Mouse (Mus musculus) hindbrain, embryonic 10.5 days (tissue): ENCODE measurements around the gene Blnk. TPM values are rescaled to one million over a fixed set of nuclear protein-coding genes. Genes with fewer than 3 reads are reported as not detected.

Source experiments
- DNase-seq: peaks from one replicate; pipeline ENCODE4 v3.0.0-alpha.2; 2017; ENCODE audit warnings: low spot score
- H3K27ac ChIP-seq: fragments of 300-500 bp; sonication (generic); 2 replicates; pipeline ENCODE4 v1.5.1; 2016; ENCODE audit warnings: mild to moderate bottlenecking, moderate library complexity
- H3K27me3 ChIP-seq: fragments of 300-500 bp; sonication (generic); 2 replicates; pipeline ENCODE4 v1.6.1; 2016; ENCODE audit warnings: mild to moderate bottlenecking; ENCODE audit not compliant: poor library complexity, insufficient read depth, severe bottlenecking
- H3K36me3 ChIP-seq: fragments of 300-500 bp; sonication (generic); 2 replicates; pipeline ENCODE4 v1.6.1; 2016; ENCODE audit warnings: mild to moderate bottlenecking, moderate library complexity
- H3K4me1 ChIP-seq: fragments of 300-500 bp; sonication (generic); replicated peaks from 2 replicates; pipeline ENCODE4 v1.6.1; 2016; ENCODE audit warnings: mild to moderate bottlenecking
- H3K4me3 ChIP-seq: fragments of 300-500 bp; sonication (generic); 2 replicates; pipeline ENCODE4 v1.5.1; 2016; ENCODE audit warnings: mild to moderate bottlenecking, moderate library complexity
- H3K9me3 ChIP-seq: fragments of 300-500 bp; sonication (generic); 2 replicates; pipeline ENCODE4 v1.6.1; 2016; ENCODE audit warnings: mild to moderate bottlenecking, moderate library complexity
- WGBS: fragments of 180-500 bp; shearing (Covaris S2); methylation state at CpG from one replicate; pipeline ENCODE4 v1.1.7; 2016; 5-methylcytosine and 5-hydroxymethylcytosine counted together
- polyA plus RNA-seq: library from polyadenylated mRNA; unstranded; fragments of >200 nt; fragmentation: Nextera tagmentation; extraction: Ambion mirVana; gene quantifications from 2 replicates; pipeline ENCODE4 v1.2.1, GENCODE M21; 2016

The Blnk gene
- polyA plus RNA-seq, 1 experiment from 2014 or later, result 0.35 TPM

DNA sequence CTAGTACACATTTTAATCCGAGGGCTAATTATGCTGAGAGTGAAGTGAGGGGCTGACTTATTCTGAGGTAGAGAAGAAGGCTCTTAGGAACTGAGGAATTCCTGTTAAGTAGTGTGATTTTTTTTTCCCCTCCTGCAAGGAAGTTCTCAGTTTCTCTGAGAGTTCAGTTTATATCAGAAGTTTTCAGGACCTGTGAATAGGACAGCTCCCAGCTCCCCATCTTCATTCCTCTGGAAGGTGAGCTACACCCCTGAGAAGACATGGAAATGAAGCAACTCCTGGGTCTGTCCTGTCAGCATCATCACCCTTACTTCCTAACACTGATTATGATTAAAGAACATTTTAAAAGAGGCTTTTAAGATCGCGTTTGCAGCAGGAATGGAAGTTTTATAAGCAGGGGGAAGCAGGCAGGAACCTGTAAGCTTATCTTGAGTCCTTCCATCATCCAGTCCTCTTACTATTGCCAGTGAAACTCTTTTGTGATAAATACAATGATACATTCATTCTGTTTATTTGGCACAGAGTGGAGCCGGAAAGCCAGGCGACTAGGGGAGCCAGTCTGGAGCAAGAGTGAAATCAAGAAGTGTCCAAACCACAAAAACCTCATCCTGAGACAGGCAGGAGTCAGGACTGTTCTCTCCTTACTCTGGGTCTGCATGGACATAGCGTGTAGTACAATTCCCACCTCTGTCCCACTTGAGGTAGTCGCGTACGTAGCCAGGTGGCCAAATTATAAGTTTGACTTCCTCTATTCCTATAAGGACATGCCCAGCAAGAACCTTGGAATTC is 62.6 kb downstream of the Blnk start:
- 69% methylated on average over 9 of the region's 9 CpGs for WGBS
- Histone ChIP-seq H3K27me3 (no peaks in the 10 kb centered on the region), H3K27ac (no peak overlapping the region), H3K4me1 (peaks cover 5% of the 10 kb centered on the region), H3K4me3 (no peak overlapping the region), H3K9me3 (no peaks in the 10 kb centered on the region), H3K36me3 (no peaks in the 10 kb centered on the region)
- DNase-seq, result no peak

DNA sequence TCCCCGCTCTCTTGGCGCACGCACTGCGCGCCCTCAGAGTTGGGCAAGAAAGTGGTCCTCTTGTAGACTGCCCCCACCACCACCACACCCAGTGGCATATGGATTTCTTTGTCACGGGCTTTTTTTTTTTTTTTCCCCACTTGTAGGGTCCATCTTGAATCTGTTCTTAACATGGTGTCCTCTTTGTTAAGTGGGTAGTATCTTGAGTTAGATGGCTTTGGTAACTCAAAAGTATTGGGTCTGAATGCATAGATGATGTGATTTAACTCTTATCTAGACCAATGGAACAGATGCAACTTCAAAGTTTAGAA is 99.0 kb downstream of the Blnk start:
- WGBS, result 2% methylated on average over 6 of the region's 6 CpGs
- DNase-seq, result no peak
- peak overlapping the region; percentile 85 for H3K4me3 ChIP-seq
- H3K36me3 ChIP-seq, result peaks cover 23% of the 10 kb centered on the region
- peaks cover 5% of the 10 kb centered on the region; the same call in 1 of the 2 replicates for H3K9me3 ChIP-seq
- H3K4me1 ChIP-seq, result peaks cover 9% of the 10 kb centered on the region; the same call in 1 of the 2 replicates
- peaks cover 34% of the 10 kb centered on the region for H3K27me3 ChIP-seq
- peak overlapping the region; percentile 99 for H3K27ac ChIP-seq

DNA sequence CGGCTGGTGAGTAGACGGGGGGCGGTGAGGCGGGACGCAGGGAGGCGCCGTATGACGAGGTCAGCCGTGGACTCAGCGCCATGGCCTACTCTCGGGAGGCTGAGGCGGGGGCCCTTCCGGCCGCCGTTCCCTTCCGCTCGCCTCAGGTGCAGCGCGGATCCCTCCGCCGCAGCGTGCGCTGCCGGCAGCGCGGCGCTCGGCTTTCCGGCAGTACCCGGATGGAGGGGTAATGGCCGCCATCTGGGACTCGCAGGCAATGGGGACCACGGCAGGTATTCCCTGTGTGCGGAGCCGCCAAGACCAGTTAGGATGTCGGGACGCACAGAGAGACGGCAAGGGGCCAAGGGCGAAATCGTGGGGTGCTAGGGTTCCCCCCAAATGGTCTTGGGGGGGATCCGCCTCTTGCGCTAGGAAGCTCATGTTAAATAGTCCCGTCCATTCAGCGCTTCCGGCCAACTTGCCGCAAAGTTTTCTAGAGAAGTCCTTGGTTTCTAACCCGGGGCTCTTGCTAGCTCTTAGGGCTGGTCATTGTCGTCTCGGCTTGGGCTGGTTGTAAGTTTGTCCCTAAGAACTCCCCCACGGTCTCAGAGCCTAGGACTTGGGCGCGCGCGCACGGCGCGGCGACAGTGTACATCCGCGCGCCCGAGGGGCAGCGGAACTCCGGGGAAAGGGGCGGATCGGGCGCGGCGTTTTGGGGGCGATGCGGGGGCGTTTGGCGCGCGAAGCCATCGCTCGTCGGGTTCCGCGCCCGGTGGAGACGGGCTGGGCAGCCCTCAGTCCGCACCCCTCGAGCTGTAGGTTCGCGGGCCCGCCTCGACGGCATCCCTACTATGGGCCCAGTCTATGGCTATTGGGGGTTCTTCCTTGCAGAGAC is 99.6 kb downstream of the Blnk start, which contains the start of gene Zfp518a:
Zfp518a (plus strand) TSS at position 187 of the 874 bp plus-strand sequence.
- under 1% methylated on average over 89 of the region's 89 CpGs for WGBS
- Histone ChIP-seq H3K27me3 (peaks cover 38% of the 10 kb centered on the region), H3K4me1 (peaks cover 9% of the 10 kb centered on the region; the same call in 1 of the 2 replicates), H3K9me3 (peaks cover 5% of the 10 kb centered on the region; the same call in 1 of the 2 replicates), H3K27ac (peak within 1 kb of the TSS; percentile 99), H3K36me3 (peaks cover 23% of the 10 kb centered on the region), H3K4me3 (peak within 1 kb of the TSS; percentile 85)
- DNase-seq, result peak; percentile 93

DNA sequence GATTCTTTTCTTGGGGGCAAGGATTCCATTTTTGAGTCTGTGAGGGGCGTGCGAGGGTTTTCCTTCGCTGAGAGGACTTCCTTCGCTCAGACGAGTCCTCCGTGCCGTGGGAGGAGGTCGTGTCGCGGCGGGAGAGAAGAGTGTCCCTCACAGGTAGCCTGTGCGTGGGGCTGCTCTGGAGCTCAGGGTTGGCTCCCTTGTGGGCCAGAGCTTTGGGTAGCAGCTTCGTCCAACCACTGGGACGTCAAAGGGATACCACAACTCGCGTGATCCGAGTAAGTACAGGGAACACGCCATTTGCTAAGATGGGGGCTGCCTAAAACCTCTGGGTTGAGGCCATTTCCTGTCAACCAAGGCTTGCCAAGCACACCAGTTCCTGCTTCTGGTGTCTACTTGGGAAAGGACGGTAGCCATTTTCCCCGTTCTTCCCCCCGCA is 100.2 kb downstream of the Blnk start:
- Histone ChIP-seq H3K27me3 (peaks cover 45% of the 10 kb centered on the region), H3K4me3 (peak overlapping the region; percentile 85), H3K36me3 (peaks cover 18% of the 10 kb centered on the region), H3K9me3 (peaks cover 5% of the 10 kb centered on the region; the same call in 1 of the 2 replicates), H3K27ac (peak overlapping the region; percentile 99), H3K4me1 (peaks cover 9% of the 10 kb centered on the region; the same call in 1 of the 2 replicates)
- WGBS, result 41% methylated on average over 21 of the region's 21 CpGs
- no peak for DNase-seq

DNA sequence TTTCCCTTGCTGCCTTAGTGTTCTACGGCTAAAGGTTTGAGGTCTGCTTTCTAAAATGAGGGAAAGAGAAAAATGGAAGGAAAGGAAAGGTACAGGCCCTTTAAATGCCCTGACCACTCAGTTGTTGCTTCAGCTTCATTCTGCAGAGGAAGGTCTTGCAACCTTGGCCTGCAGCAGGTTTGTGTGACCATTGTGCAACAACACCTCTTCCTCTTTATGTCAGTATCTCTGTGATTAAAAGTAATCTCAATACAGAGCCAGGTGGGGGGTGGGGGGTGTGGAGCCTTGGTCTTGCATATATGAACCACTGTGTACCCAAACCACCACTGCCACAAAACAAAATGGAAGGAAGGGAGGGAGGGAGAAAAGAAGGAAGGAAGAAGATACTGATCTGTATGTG is 105.4 kb downstream of the Blnk start:
- Histone ChIP-seq H3K27ac (no peak overlapping the region), H3K4me3 (no peak overlapping the region), H3K27me3 (peaks cover 87% of the 10 kb centered on the region), H3K9me3 (peaks cover 2% of the 10 kb centered on the region; the same call in 1 of the 2 replicates), H3K36me3 (no peaks in the 10 kb centered on the region), H3K4me1 (no peaks in the 10 kb centered on the region)
- DNase-seq, result no peak
- 84% methylated on average over 1 of the region's 1 CpGs for WGBS

DNA sequence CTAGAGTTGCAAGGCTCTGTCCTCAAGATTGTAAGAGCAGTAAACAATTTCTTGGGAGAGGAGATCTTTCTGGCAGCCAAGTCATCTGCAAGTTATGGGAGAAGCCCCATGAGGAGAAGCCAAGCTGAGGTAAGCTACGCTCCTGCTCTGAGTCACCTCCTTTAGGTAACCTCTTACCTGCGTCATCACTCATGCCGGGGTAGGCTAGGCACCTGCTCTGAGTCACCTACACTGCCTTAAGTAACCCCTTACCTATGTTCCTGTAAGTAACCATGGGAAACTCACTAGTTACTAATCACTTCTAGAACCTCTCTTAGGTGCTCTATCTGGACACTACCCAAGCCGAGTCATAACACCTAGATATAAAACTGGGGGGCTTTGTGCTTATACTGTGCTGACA is 112.6 kb downstream of the Blnk start:
- H3K27me3 ChIP-seq, result peaks cover 82% of the 10 kb centered on the region
- H3K4me3 ChIP-seq, result no peak overlapping the region
- no peak for DNase-seq
- no peaks in the 10 kb centered on the region for H3K9me3 ChIP-seq
- H3K4me1 ChIP-seq, result no peaks in the 10 kb centered on the region
- WGBS, result 87% methylated on average over 4 of the region's 4 CpGs
- H3K27ac ChIP-seq, result no peak overlapping the region
- no peaks in the 10 kb centered on the region for H3K36me3 ChIP-seq

Other genes with a start within 250 kb of the Blnk start
- 0.20 and 0.55 TPM in 2 replicates for gene Cc2d2b, start 245.8 kb downstream of the Blnk start, polyA plus RNA-seq
- gene Ccnj, start 163.3 kb downstream of the Blnk start, polyA plus RNA-seq, result 40.2 and 41.2 TPM in 2 replicates
- 10.1 and 11.3 TPM in 2 replicates for gene Zfp518a, start 99.8 kb downstream of the Blnk start, polyA plus RNA-seq
- gene Dntt, start 34.7 kb upstream of the Blnk start, polyA plus RNA-seq, result not detected in 2 replicates
- gene Opalin, start 82.6 kb upstream of the Blnk start, polyA plus RNA-seq, result not detected in 2 replicates
- gene Tll2, start 212.3 kb upstream of the Blnk start, polyA plus RNA-seq, result 0.25 and 0.68 TPM in 2 replicates